Mouse (Mus musculus) forebrain, embryonic 11.5 days (tissue): Measurements from ENCODE around the gene Chac2. TPM values are rescaled to one million over a fixed set of nuclear protein-coding genes. Genes with fewer than 3 reads are reported as not detected.

Experiments
- polyA plus RNA-seq: library from polyadenylated mRNA; unstranded; fragments of >200 nt; fragmentation: Nextera tagmentation; extraction: Ambion mirVana; gene quantifications from 2 replicates; pipeline ENCODE4 v1.2.1, GENCODE M21; 2014

Chac2 gene
- polyA plus RNA-seq, 1 experiment from 2014 or later: 14.2 TPM

Other genes with a start within 250 kb of the Chac2 start
- gene Psme4, start 214.6 kb downstream of the Chac2 start, polyA plus RNA-seq: 33.1 and 41.7 TPM in 2 replicates
- gene Gpr75, start 101.0 kb downstream of the Chac2 start, polyA plus RNA-seq: 1.1 and 1.2 TPM in 2 replicates
- gene Asb3, start 100.9 kb downstream of the Chac2 start, polyA plus RNA-seq: 30.8 and 31.3 TPM in 2 replicates
- 9.0 TPM in 2 replicates for gene Erlec1, start 32.0 kb downstream of the Chac2 start, polyA plus RNA-seq
- gene Gm17332, start 196.1 kb upstream of the Chac2 start, polyA plus RNA-seq: not detected in 2 replicates